24 mouse cellular contexts compared by ENCODE assay signal in the genomic region with DNA sequence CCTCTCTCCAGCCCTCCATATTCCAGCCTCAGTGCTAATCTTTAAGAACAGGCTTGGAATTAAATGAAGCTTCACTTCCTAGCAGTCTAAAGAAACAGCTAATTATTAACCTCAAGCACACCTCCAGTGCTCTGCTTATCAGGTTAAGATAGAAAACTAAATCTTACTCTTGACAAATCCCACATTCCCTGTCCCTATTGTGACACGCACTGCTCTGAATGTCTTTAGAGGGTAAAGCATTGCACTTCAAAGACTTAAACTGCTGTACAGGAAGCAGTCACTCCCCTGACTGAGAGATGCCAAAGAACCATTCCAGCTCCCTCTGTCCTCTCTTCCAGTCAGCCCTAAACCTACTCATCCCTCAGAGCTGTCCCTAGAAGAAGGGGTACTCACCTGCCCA. TPM values are rescaled to one million over a fixed set of nuclear protein-coding genes. Genes with fewer than 3 reads are reported as not detected.
"Had no signal": no experiment of that assay in that cellular context is flagged by ENCODE, and none has a peak within 500 bp of the region (broad histone marks: within the 10 kb centered on the region; RNA-seq: fewer than 3 reads in every experiment).

No protein-coding gene starts in this region.

- H3K9me3 ChIP-seq: limb, embryonic 10.5 days; limb, embryonic 13.5 days; liver, embryonic 12.5 days; liver, embryonic 15.5 days; midbrain, embryonic 12.5 days; midbrain, embryonic 15.5 days; neural tube, embryonic 12.5 days; neural tube, embryonic 15.5 days had no signal

- ATAC-seq: hindbrain, postnatal 0 days; liver, embryonic 12.5 days; midbrain, embryonic 15.5 days had no signal

- H3K9ac ChIP-seq: limb, embryonic 13.5 days; liver, embryonic 12.5 days; liver, embryonic 15.5 days; midbrain, embryonic 12.5 days; midbrain, embryonic 15.5 days; neural tube, embryonic 12.5 days; neural tube, embryonic 15.5 days had no signal

- H3K4me3 ChIP-seq: layer of hippocampus, adult 2 months; limb, embryonic 10.5 days; limb, embryonic 13.5 days; liver, embryonic 12.5 days; liver, embryonic 15.5 days; midbrain, embryonic 12.5 days; midbrain, embryonic 15.5 days; neural tube, embryonic 12.5 days; neural tube, embryonic 15.5 days had no signal

- H3K4me2 ChIP-seq: limb, embryonic 13.5 days; liver, embryonic 12.5 days; liver, embryonic 15.5 days; midbrain, embryonic 12.5 days; midbrain, embryonic 15.5 days; neural tube, embryonic 12.5 days; neural tube, embryonic 15.5 days had no signal

- H3K4me1 ChIP-seq: limb, embryonic 10.5 days; limb, embryonic 13.5 days; liver, embryonic 12.5 days; liver, embryonic 15.5 days; midbrain, embryonic 12.5 days; midbrain, embryonic 15.5 days; neural tube, embryonic 12.5 days; neural tube, embryonic 15.5 days had no signal

- H3K36me3 ChIP-seq: limb, embryonic 10.5 days; limb, embryonic 13.5 days; liver, embryonic 12.5 days; liver, embryonic 15.5 days; midbrain, embryonic 12.5 days; midbrain, embryonic 15.5 days; neural tube, embryonic 12.5 days; neural tube, embryonic 15.5 days had no signal

- H3K27me3 ChIP-seq: limb, embryonic 13.5 days; liver, embryonic 15.5 days; midbrain, embryonic 12.5 days; midbrain, embryonic 15.5 days; neural tube, embryonic 12.5 days; neural tube, embryonic 15.5 days had no signal

- DNase-seq: kidney, adult 2 months; kidney, postnatal 25 days; layer of hippocampus, adult 9-11 months; liver; lung, adult 2 months; right cerebral cortex, adult 18-20 months; right cerebral cortex, postnatal 14 days; right cerebral cortex, postnatal 4 days; thymus, adult 18-20 months; thymus, postnatal 36 days had no signal

- H3K27ac ChIP-seq: hindbrain, postnatal 0 days; kidney, postnatal 0 days; layer of hippocampus, adult 2 months; limb, embryonic 10.5 days; limb, embryonic 13.5 days; liver, embryonic 12.5 days; liver, embryonic 15.5 days; macrophage; midbrain, embryonic 12.5 days; midbrain, embryonic 15.5 days; neural tube, embryonic 12.5 days; neural tube, embryonic 15.5 days had no signal

RNA-seq across cellular contexts. Expression of gene Gja3, which starts 16.5 kb away (rescaled TPM):
- polyA plus RNA-seq: large intestine, adult 2 months; liver, embryonic 12.5 days; macrophage; urinary bladder, adult 2 months had no signal
